20 mouse cellular contexts compared by ENCODE assay signal in genomic region chr19:47864051-47864450, GRCm38 (mm10). TPM values are rescaled to one million over a fixed set of nuclear protein-coding genes. Genes with fewer than 3 reads are reported as not detected.
"Had no signal": no experiment of that assay in that cellular context is flagged by ENCODE, and none has a peak within 500 bp of the region (broad histone marks: within the 10 kb centered on the region; RNA-seq: fewer than 3 reads in every experiment).

No protein-coding gene starts in this region.

- H3K36me3 ChIP-seq: lung, embryonic 15.5 days had no signal

- H3K27ac ChIP-seq: kidney, embryonic 15.5 days; left cerebral cortex, adult 2 months; liver, embryonic 15.5 days; lung, embryonic 15.5 days; midbrain, embryonic 15.5 days; neural tube, embryonic 13.5 days had no signal

- H3K9me3 ChIP-seq: kidney, embryonic 15.5 days; liver, embryonic 15.5 days; lung, embryonic 15.5 days; megakaryocyte, embryonic 14.5 days; midbrain, embryonic 10.5 days; midbrain, embryonic 15.5 days; neural tube, embryonic 13.5 days had no signal

- ATAC-seq: midbrain, embryonic 15.5 days had no signal

- H3K27me3 ChIP-seq: kidney, embryonic 15.5 days; lung, embryonic 15.5 days; midbrain, embryonic 15.5 days; neural tube, embryonic 13.5 days had no signal

- H3K4me3 ChIP-seq: kidney, embryonic 15.5 days; left cerebral cortex, adult 2 months had no signal

- DNase-seq: kidney, adult 8-10 months; kidney, postnatal 10 days; kidney, postnatal 36 days; layer of hippocampus, postnatal 36 days; lung, adult 18-20 months; lung, postnatal 10 days; lung, postnatal 36 days; thymus, adult 18-20 months; thymus, postnatal 36 days had no signal

- H3K9ac ChIP-seq: kidney, embryonic 15.5 days; liver, embryonic 15.5 days; lung, embryonic 15.5 days; midbrain, embryonic 15.5 days; neural tube, embryonic 13.5 days had no signal

RNA-seq across cellular contexts. Expression of gene Gsto2, which starts 1.3 kb away (rescaled TPM):
- polyA plus RNA-seq: small intestine, adult 2 months had no signal

RNA-seq across cellular contexts. Expression of gene Cfap43, which starts 55.0 kb away (rescaled TPM):
- polyA plus RNA-seq: liver, adult 2 months; small intestine, adult 2 months; spleen, adult 2 months had no signal
